Mouse (Mus musculus): Measurements from ENCODE around the gene Mars.

Gene Mars

DNA sequence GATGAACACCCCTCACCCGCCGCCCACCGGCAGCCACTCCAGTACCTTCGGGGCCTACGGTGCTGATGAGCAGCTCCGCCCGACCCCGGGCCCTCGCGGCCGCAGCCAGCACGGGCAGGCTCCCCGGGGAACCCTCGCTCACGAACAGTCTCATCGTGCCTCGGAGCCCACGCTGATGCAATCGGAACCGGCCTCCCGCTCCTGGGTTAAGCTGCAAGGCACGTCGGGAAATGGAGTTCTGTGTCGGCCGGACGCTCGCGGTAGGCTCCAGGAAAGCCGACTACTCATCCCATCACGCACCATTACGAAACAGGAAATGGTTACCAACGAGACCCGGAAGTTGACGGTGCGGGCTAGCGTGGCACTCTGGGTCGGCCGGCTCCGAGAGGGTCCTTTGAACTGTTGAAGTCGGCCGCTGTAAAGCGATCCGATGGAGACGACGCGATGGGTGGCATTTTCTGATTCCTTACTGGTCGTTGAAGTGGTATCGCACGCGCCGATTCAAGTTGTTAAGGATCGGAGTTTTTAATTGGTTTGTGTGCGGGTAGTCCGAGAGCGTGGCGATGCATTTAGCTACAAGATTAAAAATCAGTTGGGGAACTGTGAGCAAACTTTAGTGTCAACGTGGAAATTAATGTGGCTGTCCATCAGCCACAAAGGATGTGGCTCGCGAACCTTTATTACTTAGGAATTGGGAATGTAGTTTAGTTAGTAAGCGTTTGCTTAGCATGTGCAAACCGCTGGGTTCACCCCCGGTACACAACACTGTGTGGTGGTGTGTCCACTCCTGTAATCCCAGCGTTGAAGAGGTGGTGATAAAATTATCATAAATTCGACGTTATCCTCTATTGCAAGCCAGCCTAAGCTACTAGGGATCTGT is at the start of gene Mars:
Mars (minus strand) TSS at position 311 of the 880 bp plus-strand sequence.
- DNase-seq (ENCODE audit: inconsistent ontology term): peak; percentile 95

DNA sequence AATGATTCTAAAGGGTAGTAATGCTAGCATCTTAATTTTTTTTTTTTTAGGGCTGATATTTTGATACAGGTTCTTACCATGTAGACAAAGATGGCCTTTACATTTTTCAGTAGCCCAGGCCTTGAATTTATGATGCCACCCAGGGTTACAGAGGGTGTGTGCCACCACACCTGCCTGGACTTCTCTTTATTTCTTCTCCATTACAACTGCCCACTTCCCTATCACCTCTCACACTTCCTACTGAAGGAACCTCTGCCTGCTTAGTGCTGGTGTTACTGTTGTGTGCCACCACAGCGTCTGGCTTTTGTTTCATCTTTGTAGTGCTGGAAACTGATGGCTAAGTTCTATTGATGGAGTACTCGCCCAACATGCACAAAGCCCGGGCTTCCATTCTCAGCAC is 49.1 kb upstream of the Mars start:
- no peak for DNase-seq (ENCODE audit: inconsistent ontology term)

GRCm38 (mm10) chr10:127355336-127355735 is 43.8 kb upstream of the Mars start:
- no peak for DNase-seq (ENCODE audit: inconsistent ontology term)

GRCm38 (mm10) chr10:127353909-127354895 is 42.6 kb upstream of the Mars start, which contains the start of gene Inhbe:
Gene Inhbe (minus strand): TSS chr10:127354411.
- no peak for DNase-seq (ENCODE audit: inconsistent ontology term)

DNA sequence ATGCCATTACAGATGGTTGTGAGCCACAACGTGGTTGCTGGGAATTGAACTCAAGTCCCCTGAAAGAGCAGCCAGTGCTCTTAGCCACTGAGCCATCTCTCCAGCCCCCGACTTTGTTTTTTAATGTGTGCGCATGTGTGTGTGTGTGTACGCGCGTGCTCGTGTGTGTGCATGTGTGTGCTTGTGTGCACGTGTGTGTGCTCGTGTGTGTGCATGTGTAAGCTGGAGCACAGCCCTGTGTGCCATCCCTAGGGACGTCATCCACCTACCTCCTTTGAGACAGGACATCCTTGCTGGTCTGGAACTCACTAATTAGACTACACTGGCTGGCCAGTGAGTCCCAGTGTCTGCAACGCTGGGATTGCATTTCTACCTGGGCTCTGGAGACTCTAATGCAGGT is 41.2 kb upstream of the Mars start:
- no peak for DNase-seq (ENCODE audit: inconsistent ontology term)

DNA sequence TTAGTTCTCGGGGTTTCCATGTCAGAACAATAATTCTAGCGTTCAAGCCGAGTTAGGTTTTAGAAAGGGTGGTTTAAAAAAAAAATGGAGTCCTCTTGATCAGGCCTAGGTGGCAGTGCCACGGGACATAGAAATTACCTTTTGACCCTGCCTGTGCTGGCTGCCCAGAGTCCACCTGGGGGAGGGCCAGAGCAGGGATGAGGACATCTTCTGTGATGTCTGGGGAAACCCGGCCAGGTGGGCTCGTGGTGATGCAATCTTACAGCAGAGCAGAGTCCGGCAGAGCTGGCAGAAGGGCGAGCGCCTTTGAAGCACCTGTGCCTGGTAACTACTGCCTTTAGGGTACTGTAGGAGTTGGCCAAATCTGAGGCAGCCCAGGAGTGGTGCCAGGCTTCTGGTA is 40.6 kb upstream of the Mars start:
- DNase-seq (ENCODE audit: inconsistent ontology term): no peak

DNA sequence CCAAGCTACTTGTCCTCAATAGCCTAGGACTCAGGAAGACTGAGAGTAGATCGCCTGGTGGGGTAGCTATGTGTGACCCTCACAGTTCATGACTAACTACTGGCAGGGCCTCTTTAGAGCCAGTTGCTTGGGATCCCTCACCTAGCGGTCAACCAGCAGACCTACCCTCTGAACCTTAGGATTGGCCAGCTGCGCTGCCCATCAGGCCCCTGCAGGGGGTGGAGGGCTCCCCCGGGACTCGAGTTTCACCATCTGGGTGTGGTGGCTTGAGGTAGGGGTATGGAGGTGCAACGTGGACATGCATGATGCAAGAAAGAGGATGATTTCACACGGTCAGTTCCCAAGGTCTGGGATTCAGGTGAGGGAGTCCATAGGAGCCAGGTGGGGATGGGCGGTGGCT is 40.1 kb upstream of the Mars start:
- no peak for DNase-seq (ENCODE audit: inconsistent ontology term)

DNA sequence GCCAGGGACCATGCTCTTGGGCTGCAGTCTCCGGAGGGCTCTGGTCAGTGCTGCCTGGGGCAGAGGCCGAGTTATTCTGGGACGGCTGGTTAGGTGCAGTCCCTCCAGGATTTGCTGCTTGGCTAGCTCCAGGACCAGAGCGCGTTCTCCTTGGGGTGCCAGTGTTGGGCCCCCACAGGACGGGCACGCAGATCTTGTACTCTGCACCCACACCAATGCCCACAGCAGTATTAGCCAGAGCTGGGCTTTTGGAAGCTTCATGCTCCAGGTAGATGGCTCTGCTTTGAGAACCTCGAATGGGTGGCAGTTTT is 39.7 kb upstream of the Mars start:
- no peak for DNase-seq (ENCODE audit: inconsistent ontology term)

DNA sequence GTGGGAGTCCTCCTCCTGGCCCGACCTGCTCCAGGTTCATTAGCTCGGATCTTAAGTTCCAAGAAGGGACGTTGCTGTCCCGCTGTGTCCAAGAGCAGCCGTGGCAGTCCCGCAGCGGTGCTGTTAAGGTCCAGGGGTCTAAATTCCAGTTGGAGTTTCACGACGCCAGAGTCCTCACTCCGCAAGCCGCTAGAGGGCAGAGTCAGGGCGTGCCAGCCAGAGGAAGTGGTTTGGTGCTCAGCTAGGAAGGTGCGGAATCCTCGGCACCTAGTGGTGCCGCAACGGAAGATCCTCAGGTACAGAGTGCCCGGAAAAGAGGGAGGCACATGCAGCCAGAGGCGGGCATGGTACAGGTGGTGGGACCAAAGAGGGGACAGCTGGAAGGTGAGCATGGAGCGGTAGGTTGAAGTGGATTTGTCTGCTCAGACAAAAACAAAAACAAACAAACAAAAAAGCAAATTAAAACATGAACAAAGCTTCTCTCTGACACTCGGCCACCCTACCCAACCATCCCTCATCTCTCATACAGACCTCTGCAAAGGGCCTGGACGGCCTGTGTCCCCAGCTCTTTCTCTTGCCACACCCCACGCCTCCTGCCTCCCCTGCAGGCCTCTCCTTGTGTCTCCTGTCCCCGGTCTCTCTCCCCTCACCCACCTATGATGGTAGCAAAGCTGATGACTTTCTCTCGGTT is 39.2 kb upstream of the Mars start:
- DNase-seq (ENCODE audit: inconsistent ontology term): peak; percentile 48

DNA sequence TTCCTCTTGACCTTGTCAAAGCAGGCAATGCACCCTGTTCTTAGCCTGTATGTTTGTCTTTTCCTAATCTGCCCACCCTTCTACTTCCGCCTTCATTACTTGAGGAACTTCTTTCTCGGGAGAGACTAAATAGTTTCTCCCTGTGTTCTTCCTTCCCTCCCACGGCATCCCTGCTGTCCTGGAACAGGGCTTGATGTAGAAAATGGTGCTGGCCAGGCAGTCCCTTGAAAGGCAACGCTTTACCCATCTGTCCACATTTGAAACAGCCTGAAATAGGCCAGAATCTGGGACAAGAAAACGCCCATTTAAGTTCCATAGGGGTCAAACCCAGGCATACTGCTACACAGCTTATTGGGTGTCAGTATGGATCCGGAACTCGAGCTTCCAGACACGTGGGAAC is 38.2 kb upstream of the Mars start:
- DNase-seq (ENCODE audit: inconsistent ontology term): no peak

DNA sequence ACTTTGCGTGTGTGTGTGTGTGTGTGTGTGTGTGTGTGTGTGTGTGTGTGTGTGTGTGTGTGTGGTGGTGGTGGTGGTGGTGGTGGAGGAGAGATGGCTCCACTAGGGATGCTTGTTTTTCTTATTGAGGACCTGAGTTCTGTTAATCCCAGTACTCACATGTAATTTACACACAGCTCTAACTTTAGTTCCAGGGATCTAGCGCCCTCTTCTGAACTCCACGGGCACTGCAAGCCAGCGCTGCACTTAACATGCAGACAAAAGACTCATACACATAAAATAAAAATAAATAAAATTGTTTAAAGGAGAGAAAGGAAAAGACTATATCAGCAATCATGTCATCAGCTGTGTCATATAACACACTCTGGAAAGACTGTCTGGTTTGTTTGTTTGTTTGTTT is 37.4 kb upstream of the Mars start:
- no peak for DNase-seq (ENCODE audit: inconsistent ontology term)

GRCm38 (mm10) chr10:127346173-127346572 is 34.6 kb upstream of the Mars start:
- no peak for DNase-seq (ENCODE audit: inconsistent ontology term)

DNA sequence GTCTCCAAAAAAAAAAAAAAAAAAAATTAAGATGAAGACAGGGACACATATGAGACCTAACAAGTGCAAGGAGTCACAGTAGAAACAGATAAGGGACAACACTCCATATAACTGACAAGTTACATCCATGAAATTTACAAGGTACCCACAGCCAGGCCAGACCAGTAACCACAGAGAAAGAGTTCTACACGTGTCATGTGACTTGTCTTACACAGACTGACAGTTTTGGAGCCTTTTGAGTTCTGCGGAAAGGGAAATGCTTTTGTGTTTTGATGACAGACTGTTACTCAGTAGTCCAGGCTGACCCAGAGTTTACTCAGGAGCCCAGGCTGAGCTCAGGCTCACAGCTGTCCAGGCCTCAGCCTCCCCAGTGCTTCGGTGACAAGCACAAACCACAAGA is 31.4 kb upstream of the Mars start:
- DNase-seq (ENCODE audit: inconsistent ontology term): no peak

- DNase-seq (ENCODE audit: inconsistent ontology term): peak; percentile 86
These were observed 30.5 kb upstream of the Mars start, which contains the start of gene Gli1 for GRCm38 (mm10) chr10:127341891-127342639. Gene Gli1 (minus strand): TSS chr10:127341974.

GRCm38 (mm10) chr10:127341360-127341690 is 29.7 kb upstream of the Mars start:
- DNase-seq (ENCODE audit: inconsistent ontology term): no peak

GRCm38 (mm10) chr10:127340577-127341359 is 29.2 kb upstream of the Mars start:
- DNase-seq (ENCODE audit: inconsistent ontology term): peak; percentile 19

DNA sequence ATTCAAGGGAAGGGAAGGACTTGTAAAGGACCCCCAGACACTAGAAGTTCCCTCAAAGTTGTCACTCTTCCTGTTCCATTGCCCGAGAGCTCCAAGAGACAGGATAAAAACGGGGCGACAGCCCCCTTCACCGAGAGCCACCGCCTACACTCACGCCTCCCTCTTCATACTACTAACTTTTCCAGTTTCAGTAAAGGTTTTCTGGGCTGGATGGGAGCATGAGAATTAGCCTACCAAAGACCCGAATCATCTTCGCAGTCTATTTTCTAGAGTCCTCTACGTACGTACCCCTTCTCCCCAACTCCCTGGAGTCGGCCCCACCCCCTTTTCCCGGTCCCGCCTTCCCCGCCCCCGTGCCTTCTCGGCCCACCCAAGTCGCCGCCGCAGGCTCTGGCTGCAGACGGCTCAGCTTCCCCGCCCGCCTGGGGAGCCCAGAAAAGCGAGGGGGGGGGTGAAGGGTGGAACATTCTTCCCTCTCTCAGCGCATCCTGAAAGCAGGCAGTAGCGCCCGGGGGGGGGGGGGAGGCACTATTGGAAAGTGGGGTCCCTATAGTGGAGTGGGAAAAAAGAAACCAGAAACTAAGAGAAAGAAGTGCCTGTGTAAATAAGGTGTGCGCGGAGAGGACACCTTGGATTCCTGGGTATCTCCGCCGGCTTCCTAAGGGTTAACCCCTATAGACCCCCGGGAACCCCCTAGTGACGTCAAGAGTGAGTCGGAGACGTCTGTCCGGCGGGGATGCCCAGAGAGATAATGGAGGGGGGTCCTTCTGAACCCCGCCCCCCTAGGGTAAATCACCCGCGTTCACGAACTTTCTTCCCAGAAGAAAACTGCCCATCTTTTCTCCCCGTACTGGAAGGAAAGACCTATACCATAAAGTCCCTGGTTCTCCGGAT is 28.3 kb upstream of the Mars start:
- DNase-seq (ENCODE audit: inconsistent ontology term): peak; percentile 89

- DNase-seq (ENCODE audit: inconsistent ontology term): peak; percentile 96
These were observed 27.5 kb upstream of the Mars start for GRCm38 (mm10) chr10:127338930-127339682.

Data from Muller cell, postnatal 12 days (primary cell).